15 mouse cellular contexts compared by ENCODE assay signal in genomic region chr17:71308296-71308695, GRCm38 (mm10).
"Had no signal": no experiment of that assay in that cellular context is flagged by ENCODE, and none has a peak within 500 bp of the region (broad histone marks: within the 10 kb centered on the region; RNA-seq: fewer than 3 reads in every experiment).

No protein-coding gene starts in this region.

- DNase-seq: lung, adult 2 months; lung, postnatal 14 days; lung, postnatal 36 days; right cerebral cortex, postnatal 14 days; thymus, adult 2 months; thymus, postnatal 25 days; thymus, postnatal 4 days had no signal

- H3K27ac ChIP-seq: lung, embryonic 15.5 days; macrophage; midbrain, embryonic 13.5 days; midbrain, embryonic 15.5 days; neural tube, embryonic 12.5 days; stomach, embryonic 15.5 days; stomach, postnatal 0 days had no signal

- H3K4me2 ChIP-seq: lung, embryonic 15.5 days had no signal

- H3K9me3 ChIP-seq: lung, embryonic 15.5 days; midbrain, embryonic 13.5 days; midbrain, embryonic 15.5 days; neural tube, embryonic 12.5 days; stomach, embryonic 15.5 days had no signal

- H3K4me3 ChIP-seq: lung, embryonic 15.5 days; midbrain, embryonic 13.5 days; midbrain, embryonic 15.5 days; neural tube, embryonic 12.5 days; stomach, embryonic 15.5 days had no signal

- ATAC-seq: lung, postnatal 0 days; midbrain, embryonic 15.5 days had no signal

- H3K9ac ChIP-seq: lung, embryonic 15.5 days; midbrain, embryonic 13.5 days; midbrain, embryonic 15.5 days; neural tube, embryonic 12.5 days; stomach, embryonic 15.5 days had no signal

- H3K36me3 ChIP-seq: lung, embryonic 15.5 days; midbrain, embryonic 13.5 days; midbrain, embryonic 15.5 days; neural tube, embryonic 12.5 days; stomach, embryonic 15.5 days had no signal
